Mouse (Mus musculus) testis, postnatal 10 days (tissue): ENCODE data around the gene Josd2.

Experiments used
- DNase-seq: peaks from one replicate; pipeline ENCODE4 v3.0.0; 2021; ENCODE audit warnings: low spot score

Gene Josd2

GRCm38 (mm10) chr7:44500046-44500445 is 32.3 kb downstream of the Josd2 start:
- peak; percentile 57 for DNase-seq

GRCm38 (mm10) chr7:44501563-44502115 is 33.9 kb downstream of the Josd2 start:
- DNase-seq: peak; percentile 85

- no peak for DNase-seq
Measured at GRCm38 (mm10) chr7:44507491-44507890, 39.7 kb downstream of the Josd2 start.

GRCm38 (mm10) chr7:44519240-44519913 is 51.6 kb downstream of the Josd2 start:
- no peak for DNase-seq

- no peak for DNase-seq
Measured at GRCm38 (mm10) chr7:44520990-44521389, 53.2 kb downstream of the Josd2 start.
